Mouse (Mus musculus) embryonic facial prominence, embryonic 14.5 days (tissue): ENCODE results near the gene Fam171b. TPM values are rescaled to one million over a fixed set of nuclear protein-coding genes. Genes with fewer than 3 reads are reported as not detected.
A peak's percentile ranks its signal among the peaks of the same experiment; 100 is the strongest.

Source experiments
- ATAC-seq: fragments of 200-750 bp; cut with Nextera tagmentation; 2 replicates; pipeline ENCODE4 v1.8.0; 2017; ENCODE audit warnings: low read depth, moderate number of reproducible peaks, moderate TSS enrichment
- DNase-seq: peaks from one replicate; pipeline ENCODE4 v3.0.0-alpha.2; 2015; ENCODE audit warnings: low spot score
- H3K27ac ChIP-seq: fragments of 300-500 bp; sonication (generic); replicated peaks from 2 replicates; pipeline ENCODE4 v1.5.1; 2014; ENCODE audit warnings: low read depth, mild to moderate bottlenecking, low read length, moderate library complexity
- H3K27me3 ChIP-seq: fragments of 300-500 bp; sonication (generic); replicated peaks from 2 replicates; pipeline ENCODE4 v1.6.1; 2014; ENCODE audit warnings: low read length; ENCODE audit not compliant: control insufficient read depth, insufficient read depth
- H3K36me3 ChIP-seq: fragments of 300-500 bp; sonication (generic); 2 replicates; pipeline ENCODE4 v1.6.1; 2014; ENCODE audit warnings: low read length, mixed read lengths; ENCODE audit not compliant: control insufficient read depth, insufficient read depth
- H3K4me1 ChIP-seq: fragments of 300-500 bp; sonication (generic); 2 replicates; pipeline ENCODE4 v1.6.1; 2014; ENCODE audit warnings: antibody characterized with exemption, low read length; ENCODE audit not compliant: control insufficient read depth, insufficient read depth
- H3K4me2 ChIP-seq: fragments of 300-500 bp; sonication (generic); 2 replicates; pipeline ENCODE4 v1.6.1; 2014; ENCODE audit warnings: low read depth, mild to moderate bottlenecking, low read length, moderate library complexity, mixed read lengths
- H3K4me3 ChIP-seq: fragments of 300-500 bp; sonication (generic); 2 replicates; pipeline ENCODE4 v1.5.1; 2014; ENCODE audit warnings: low read depth, mild to moderate bottlenecking, low read length
- H3K9ac ChIP-seq: fragments of 300-500 bp; sonication (generic); 2 replicates; pipeline ENCODE4 v1.6.1; 2014; ENCODE audit warnings: low read depth, mild to moderate bottlenecking, low read length, moderate library complexity, mixed read lengths
- H3K9me3 ChIP-seq: fragments of 300-500 bp; sonication (generic); 2 replicates; pipeline ENCODE4 v1.6.1; 2016; ENCODE audit warnings: low read length; ENCODE audit not compliant: control insufficient read depth
- WGBS: fragments of 180-500 bp; shearing (Covaris S2); extraction: QIAGEN DNeasy Blood & Tissue Kit; methylation state at CpG from one replicate; pipeline ENCODE4 v1.1.7; 2014; 5-methylcytosine and 5-hydroxymethylcytosine counted together
- polyA plus RNA-seq: library from polyadenylated mRNA; unstranded; fragments of >200 nt; fragmentation: Nextera tagmentation; extraction: Ambion mirVana; gene quantifications from 2 replicates; pipeline ENCODE4 v1.2.1, GENCODE M21; 2014

The Fam171b gene
- polyA plus RNA-seq, 1 experiment from 2014 or later: 21.0 TPM

GRCm38 (mm10) chr2:83848495-83848894 is 36.1 kb downstream of the Fam171b start:
- Histone ChIP-seq H3K27ac (no peak overlapping the region), H3K4me3 (no peak overlapping the region), H3K36me3 (no peaks in the 10 kb centered on the region), H3K9me3 (no peaks in the 10 kb centered on the region), H3K27me3 (no peaks in the 10 kb centered on the region), H3K4me1 (peaks cover 5% of the 10 kb centered on the region; the same call in 1 of the 2 replicates), H3K4me2 (no peak overlapping the region), H3K9ac (no peak overlapping the region)
- DNase-seq (no peak), ATAC-seq (no peak)
- WGBS: 78% methylated on average over 3 of the region's 3 CpGs

- H3K27me3 ChIP-seq: no peaks in the 10 kb centered on the region
- whole genome bisulfite sequencing: 79% methylated on average over 10 of the region's 10 CpGs
- no peak overlapping the region for H3K4me2 ChIP-seq
- H3K27ac ChIP-seq: no peak overlapping the region
- no peak overlapping the region for H3K9ac ChIP-seq
- H3K9me3 ChIP-seq: no peaks in the 10 kb centered on the region
- no peak for ATAC-seq
- H3K4me1 ChIP-seq: no peaks in the 10 kb centered on the region
- H3K4me3 ChIP-seq: no peak overlapping the region
- H3K36me3 ChIP-seq: no peaks in the 10 kb centered on the region
- DNase-seq: no peak
Observed at GRCm38 (mm10) chr2:83853423-83853822, 41.0 kb downstream of the Fam171b start.

- WGBS: 29% methylated on average over 4 of the region's 4 CpGs
Observed at GRCm38 (mm10) chr2:83856236-83856635, 43.8 kb downstream of the Fam171b start.

GRCm38 (mm10) chr2:83883850-83884420 is 71.5 kb downstream of the Fam171b start:
- Histone ChIP-seq H3K4me1 (no peaks in the 10 kb centered on the region), H3K36me3 (peaks cover 8% of the 10 kb centered on the region), H3K9me3 (no peaks in the 10 kb centered on the region), H3K27me3 (no peaks in the 10 kb centered on the region), H3K4me2 (no peak overlapping the region), H3K9ac (no peak overlapping the region), H3K27ac (no peak overlapping the region), H3K4me3 (no peak overlapping the region)
- WGBS: 83% methylated on average over 6 of the region's 6 CpGs
- ATAC-seq (no peak), DNase-seq (no peak)

More at GRCm38 (mm10) chr2:83856236-83856635, 43.8 kb downstream of the Fam171b start:
- no peak overlapping the region for H3K4me3 ChIP-seq
- H3K27me3 ChIP-seq: no peaks in the 10 kb centered on the region
- H3K27ac ChIP-seq: no peak overlapping the region
- ATAC-seq (no peak), DNase-seq (no peak)
- no peak overlapping the region for H3K4me2 ChIP-seq
- no peaks in the 10 kb centered on the region for H3K4me1 ChIP-seq
- no peaks in the 10 kb centered on the region for H3K36me3 ChIP-seq
- no peak overlapping the region for H3K9ac ChIP-seq
- no peaks in the 10 kb centered on the region for H3K9me3 ChIP-seq

- Histone ChIP-seq H3K27me3 (no peaks in the 10 kb centered on the region), H3K27ac (no peak overlapping the region), H3K4me1 (no peaks in the 10 kb centered on the region), H3K4me3 (no peak overlapping the region), H3K9me3 (no peaks in the 10 kb centered on the region), H3K4me2 (no peak overlapping the region), H3K36me3 (no peaks in the 10 kb centered on the region), H3K9ac (no peak overlapping the region)
- no peak for ATAC-seq
- WGBS: 83% methylated on average over 2 of the region's 2 CpGs
- no peak for DNase-seq
Observed at GRCm38 (mm10) chr2:83893701-83894100, 81.3 kb downstream of the Fam171b start.

- no peaks in the 10 kb centered on the region for H3K4me1 ChIP-seq
- H3K4me3 ChIP-seq: no peak overlapping the region
- 70% methylated on average over 2 of the region's 2 CpGs for WGBS
Observed at GRCm38 (mm10) chr2:83901896-83902540, 89.6 kb downstream of the Fam171b start.

GRCm38 (mm10) chr2:83929478-83930088 is 117.1 kb downstream of the Fam171b start:
- Histone ChIP-seq H3K36me3 (no peaks in the 10 kb centered on the region), H3K4me1 (no peaks in the 10 kb centered on the region), H3K4me2 (no peak overlapping the region), H3K27me3 (no peaks in the 10 kb centered on the region), H3K4me3 (no peak overlapping the region), H3K9me3 (no peaks in the 10 kb centered on the region), H3K9ac (no peak overlapping the region), H3K27ac (no peak overlapping the region)
- 29% methylated on average over 2 of the region's 2 CpGs for WGBS
- DNase-seq (peak; percentile 6), ATAC-seq (no peak)

More at GRCm38 (mm10) chr2:83901896-83902540, 89.6 kb downstream of the Fam171b start:
- Histone ChIP-seq H3K27me3 (no peaks in the 10 kb centered on the region), H3K9me3 (no peaks in the 10 kb centered on the region), H3K36me3 (no peaks in the 10 kb centered on the region), H3K27ac (no peak overlapping the region), H3K9ac (no peak overlapping the region), H3K4me2 (no peak overlapping the region)
- no peak for ATAC-seq
- DNase-seq: no peak
